Mouse (Mus musculus): Measurements from ENCODE around the gene Nthl1. TPM values are rescaled to one million over a fixed set of nuclear protein-coding genes. Genes with fewer than 3 reads are reported as not detected.

Gene Nthl1
- polyA plus RNA-seq, 1 experiment from 2014 or later: 8.2 TPM

DNA sequence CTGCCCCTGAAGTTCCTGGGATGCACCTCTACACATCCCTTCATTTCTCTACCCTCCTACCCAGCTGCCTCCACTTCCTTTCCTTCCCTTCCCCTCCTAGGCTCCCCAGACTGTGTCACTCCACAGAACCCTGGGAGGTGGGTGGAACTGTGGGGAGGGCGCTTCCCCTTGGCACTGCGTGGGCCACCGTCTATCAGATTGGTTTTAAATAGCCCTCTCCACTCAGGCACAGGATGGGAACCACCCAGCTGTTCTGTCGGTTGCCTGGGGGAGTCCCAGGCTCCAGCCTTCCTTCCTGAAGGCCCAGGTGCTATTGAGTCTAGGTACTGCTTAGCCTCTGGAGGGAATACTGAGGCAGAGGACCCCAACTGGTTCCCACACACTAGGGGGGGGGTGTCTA is 2.5 kb downstream of the Nthl1 start:
- Histone ChIP-seq H3K4me1 (replicated peaks) (peaks cover 24% of the 10 kb centered on the region), H3K9ac (no peak overlapping the region), H3K27me3 (no peaks in the 10 kb centered on the region), H3K27ac (no peak overlapping the region), H3K4me2 (no peak overlapping the region), H3K36me3 (peaks cover 19% of the 10 kb centered on the region), H3K4me3 (no peak overlapping the region), H3K9me3 (no peaks in the 10 kb centered on the region)
- no peak for ATAC-seq (ENCODE audit: low FRiP score)
- 98% methylated on average over 4 of the region's 4 CpGs for WGBS

DNA sequence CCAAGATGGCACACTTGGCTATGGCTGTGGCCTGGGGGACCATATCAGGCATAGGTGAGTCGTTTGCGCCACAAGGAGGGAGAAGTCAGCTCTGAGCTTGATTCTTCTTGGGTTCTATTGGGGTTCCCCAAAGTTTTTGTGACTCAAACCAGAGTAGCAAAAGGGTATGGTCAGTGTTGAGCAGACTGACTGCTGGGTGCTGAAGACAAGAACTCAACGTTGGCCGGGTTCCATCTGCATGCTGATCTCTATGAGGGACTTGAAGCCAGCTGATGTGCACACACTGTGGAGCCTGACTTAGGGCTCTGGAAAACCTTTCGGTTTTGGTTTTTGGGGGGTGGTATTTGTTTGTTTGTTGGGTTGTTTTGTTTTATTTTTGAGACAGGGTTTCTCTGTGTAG is 3.2 kb downstream of the Nthl1 start:
- Histone ChIP-seq H3K4me1 (replicated peaks) (peaks cover 24% of the 10 kb centered on the region), H3K36me3 (peaks cover 19% of the 10 kb centered on the region), H3K27ac (no peak overlapping the region), H3K4me3 (no peak overlapping the region), H3K9me3 (no peaks in the 10 kb centered on the region), H3K4me2 (no peak overlapping the region), H3K27me3 (no peaks in the 10 kb centered on the region), H3K9ac (no peak overlapping the region)
- ATAC-seq (ENCODE audit: low FRiP score): no peak
- WGBS: 92% methylated on average over 5 of the region's 5 CpGs

DNA sequence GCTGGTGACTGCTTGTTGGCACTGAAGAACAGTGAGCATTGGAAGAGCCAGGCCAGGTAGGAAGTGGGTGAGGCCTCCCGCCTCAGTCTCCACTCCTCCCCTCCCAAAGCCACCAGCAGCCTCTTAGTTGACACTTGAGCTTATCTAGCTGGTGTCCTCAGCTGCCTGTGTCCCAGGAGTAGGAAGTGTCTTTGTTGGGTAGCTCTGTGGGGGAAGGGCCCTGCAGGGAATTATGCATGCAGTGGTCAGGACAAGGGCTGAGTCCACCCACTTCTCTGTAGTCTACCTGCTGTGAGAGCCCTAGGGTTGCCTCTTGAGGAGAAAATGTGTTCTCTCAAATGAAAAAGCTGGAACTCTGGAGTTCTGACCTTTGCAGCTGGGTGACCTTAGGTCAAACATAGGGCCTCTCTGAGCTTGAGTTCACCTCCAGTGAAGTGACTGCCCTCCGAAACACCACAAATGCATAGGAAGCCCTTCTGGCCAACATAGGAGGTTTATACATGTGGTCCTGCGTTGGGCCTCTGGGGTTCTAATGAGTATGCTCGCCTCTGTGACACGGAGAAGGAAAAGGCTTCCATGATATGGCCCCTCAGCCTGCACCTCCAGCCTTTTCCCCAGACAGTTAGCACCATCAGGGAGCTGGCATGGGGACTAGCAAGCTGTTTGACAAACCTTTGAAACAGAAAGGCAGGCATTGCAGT is 4.5 kb downstream of the Nthl1 start:
- 65% methylated on average over 5 of the region's 5 CpGs for WGBS
- no peak overlapping the region for H3K9ac ChIP-seq
- H3K27me3 ChIP-seq: no peaks in the 10 kb centered on the region
- H3K4me3 ChIP-seq: no peak overlapping the region
- H3K4me1 ChIP-seq (replicated peaks): peaks cover 18% of the 10 kb centered on the region
- no peak overlapping the region for H3K27ac ChIP-seq
- no peak for ATAC-seq (ENCODE audit: low FRiP score)
- no peak overlapping the region for H3K4me2 ChIP-seq
- no peaks in the 10 kb centered on the region for H3K9me3 ChIP-seq
- peaks cover 20% of the 10 kb centered on the region for H3K36me3 ChIP-seq

DNA sequence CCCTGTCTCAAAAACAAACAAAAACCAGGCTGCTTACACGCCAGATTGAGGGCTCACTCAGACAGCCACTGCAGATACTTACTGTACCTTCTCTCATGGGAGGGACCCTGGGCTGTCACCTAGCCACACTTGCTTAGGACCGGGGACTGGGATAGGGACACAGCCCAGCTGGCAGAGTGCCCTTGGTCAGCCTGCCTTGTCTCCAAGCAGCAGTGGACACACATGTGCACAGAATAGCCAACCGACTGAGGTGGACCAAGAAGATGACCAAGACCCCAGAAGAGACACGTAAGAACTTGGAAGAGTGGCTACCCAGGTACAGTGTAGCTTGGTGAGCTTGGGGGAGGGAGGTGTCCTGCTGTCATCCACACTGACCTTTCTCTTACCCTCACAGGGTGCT is 5.7 kb downstream of the Nthl1 start:
- Histone ChIP-seq H3K27me3 (no peaks in the 10 kb centered on the region), H3K9me3 (no peaks in the 10 kb centered on the region), H3K4me3 (no peak overlapping the region), H3K4me1 (replicated peaks) (peaks cover 10% of the 10 kb centered on the region), H3K27ac (no peak overlapping the region), H3K9ac (no peak overlapping the region), H3K36me3 (peaks cover 20% of the 10 kb centered on the region), H3K4me2 (no peak overlapping the region)
- WGBS: 85% methylated on average over 4 of the region's 4 CpGs
- no peak for ATAC-seq (ENCODE audit: low FRiP score)

DNA sequence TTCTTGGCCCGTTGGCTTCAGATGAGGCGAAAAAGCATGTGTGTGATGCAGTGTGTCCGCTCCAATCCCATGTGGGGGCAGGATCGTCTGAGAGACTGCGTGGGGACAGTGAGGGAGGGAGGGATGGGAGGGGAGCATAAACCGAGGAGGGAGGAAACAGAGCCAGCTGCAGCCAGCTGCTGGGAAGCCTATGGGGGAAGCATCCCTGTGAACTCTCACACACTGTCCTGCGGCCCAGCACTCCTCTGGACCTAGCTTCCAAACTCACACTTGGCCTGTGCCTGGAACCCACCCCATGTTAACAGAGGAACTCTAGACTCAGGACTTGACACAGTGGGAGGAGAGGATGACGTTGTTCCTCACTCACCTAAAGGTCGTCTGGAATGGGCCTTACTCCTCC is 6.4 kb downstream of the Nthl1 start:
- Histone ChIP-seq H3K9me3 (no peaks in the 10 kb centered on the region), H3K4me2 (no peak overlapping the region), H3K4me1 (replicated peaks) (peaks cover 4% of the 10 kb centered on the region; the same call in 1 of the 2 replicates), H3K36me3 (peaks cover 20% of the 10 kb centered on the region), H3K27me3 (no peaks in the 10 kb centered on the region), H3K4me3 (no peak overlapping the region), H3K9ac (no peak overlapping the region), H3K27ac (peak overlapping the region; percentile 67; the same call in 1 of the 2 replicates)
- ATAC-seq (ENCODE audit: low FRiP score): no peak
- 69% methylated on average over 9 of the region's 9 CpGs for WGBS

DNA sequence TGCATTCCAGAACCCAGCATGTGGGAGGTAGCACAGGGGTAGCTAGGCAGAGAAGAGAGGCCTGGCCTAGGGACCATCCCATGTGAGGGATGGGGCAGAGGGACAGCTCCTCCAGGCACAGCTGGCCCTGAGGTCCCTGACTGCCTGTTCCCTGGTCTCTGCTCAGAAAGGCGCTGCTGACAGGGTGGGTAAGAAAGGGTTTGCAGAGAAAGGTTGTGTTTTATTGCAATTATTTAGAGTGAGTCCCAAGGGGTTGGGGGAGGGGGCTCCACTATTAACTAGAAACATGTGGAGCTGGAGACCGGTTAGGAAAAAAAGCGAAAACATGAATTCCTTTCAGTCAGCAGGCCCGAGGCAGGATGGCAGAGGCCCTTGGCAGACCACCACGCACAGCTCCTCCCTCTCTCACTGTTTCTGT is 7.1 kb downstream of the Nthl1 start:
- H3K36me3 ChIP-seq: peaks cover 20% of the 10 kb centered on the region
- no peak overlapping the region for H3K4me3 ChIP-seq
- peak overlapping the region; percentile 51 for H3K9ac ChIP-seq
- no peaks in the 10 kb centered on the region for H3K9me3 ChIP-seq
- H3K4me1 ChIP-seq (replicated peaks): peaks cover 8% of the 10 kb centered on the region; the same call in 1 of the 2 replicates
- no peak overlapping the region for H3K4me2 ChIP-seq
- no peaks in the 10 kb centered on the region for H3K27me3 ChIP-seq
- ATAC-seq (ENCODE audit: low FRiP score): no peak
- 82% methylated on average over 5 of the region's 5 CpGs for WGBS
- H3K27ac ChIP-seq: peak overlapping the region; percentile 67

DNA sequence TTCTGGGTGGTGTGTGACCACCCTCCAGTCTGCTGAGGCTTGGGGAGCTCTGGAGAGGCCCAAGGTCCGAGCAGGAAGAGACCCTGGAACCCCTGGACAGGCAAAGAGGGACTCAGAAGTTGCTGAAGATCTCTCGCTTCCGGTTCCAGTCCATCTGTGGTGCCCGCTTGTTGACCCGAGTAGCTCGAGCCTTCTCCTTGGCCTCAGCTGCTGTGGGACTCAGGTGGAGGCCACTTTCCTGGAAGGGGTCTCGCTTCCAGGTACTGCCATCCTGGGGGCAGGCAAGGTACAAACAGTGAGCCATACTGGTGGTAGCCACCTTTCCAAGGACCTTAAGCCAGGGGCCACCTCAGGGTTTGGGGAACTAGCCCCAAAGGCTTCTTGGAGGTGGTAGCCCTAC is 7.6 kb downstream of the Nthl1 start:
- H3K9ac ChIP-seq: peak overlapping the region; percentile 51; the same call in 1 of the 2 replicates
- H3K9me3 ChIP-seq: no peaks in the 10 kb centered on the region
- no peak for ATAC-seq (ENCODE audit: low FRiP score)
- WGBS: 84% methylated on average over 7 of the region's 7 CpGs
- H3K27ac ChIP-seq: 0 out of 2 replicates have a peak overlapping the region, but pooled peaks have one; percentile 23
- no peaks in the 10 kb centered on the region for H3K27me3 ChIP-seq
- H3K4me1 ChIP-seq (replicated peaks): peaks cover 10% of the 10 kb centered on the region; the same call in 1 of the 2 replicates
- H3K4me3 ChIP-seq: no peak overlapping the region
- no peak overlapping the region for H3K4me2 ChIP-seq
- peaks cover 20% of the 10 kb centered on the region for H3K36me3 ChIP-seq

DNA sequence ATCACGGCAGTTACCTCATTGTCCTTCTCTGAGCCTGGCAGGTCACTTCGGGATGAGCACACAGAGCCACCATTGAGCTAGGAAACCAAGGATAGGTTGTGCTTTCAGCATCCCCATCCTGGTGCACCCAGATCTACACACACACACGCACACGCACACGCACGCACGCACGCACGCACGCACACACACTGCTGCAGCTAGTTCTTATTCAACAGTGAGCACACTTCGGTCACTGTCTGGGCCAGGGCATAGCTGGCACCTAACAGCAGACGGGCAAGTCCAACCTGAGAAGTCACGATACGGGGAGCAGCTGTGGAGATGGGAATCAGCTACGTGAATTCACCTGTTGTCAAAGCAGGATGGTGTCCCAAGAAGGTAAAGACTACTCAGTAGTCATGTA is 8.1 kb downstream of the Nthl1 start:
- Histone ChIP-seq H3K9me3 (no peaks in the 10 kb centered on the region), H3K9ac (no peak overlapping the region), H3K36me3 (peaks cover 20% of the 10 kb centered on the region), H3K27ac (no peak overlapping the region), H3K4me1 (replicated peaks) (peaks cover 10% of the 10 kb centered on the region; the same call in 1 of the 2 replicates), H3K4me2 (no peak overlapping the region), H3K4me3 (no peak overlapping the region), H3K27me3 (no peaks in the 10 kb centered on the region)
- ATAC-seq (ENCODE audit: low FRiP score): no peak
- WGBS: 93% methylated on average over 15 of the region's 15 CpGs

DNA sequence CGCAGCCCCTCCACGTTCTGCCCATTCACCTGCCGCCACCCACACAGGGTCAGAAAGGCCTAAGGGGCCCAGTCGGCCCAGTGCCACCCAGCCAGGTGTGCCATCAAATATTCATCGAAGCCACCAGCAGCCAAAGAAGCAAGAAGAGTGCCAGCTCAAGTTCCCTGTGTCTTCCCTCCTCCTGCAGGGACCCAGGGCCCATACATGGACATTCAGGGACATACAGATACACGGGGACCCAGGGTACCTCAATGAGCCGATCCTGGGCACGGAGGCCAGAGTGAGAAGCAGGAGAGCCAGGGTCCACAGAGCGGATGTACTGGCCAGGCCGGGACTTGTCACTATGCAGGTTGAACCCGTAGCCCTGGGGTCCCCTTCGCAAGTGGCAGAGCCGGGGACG is 9.5 kb downstream of the Nthl1 start:
- no peak for ATAC-seq (ENCODE audit: low FRiP score)
- H3K9me3 ChIP-seq: no peaks in the 10 kb centered on the region
- H3K27ac ChIP-seq: no peak overlapping the region
- 90% methylated on average over 14 of the region's 14 CpGs for WGBS
- no peaks in the 10 kb centered on the region for H3K27me3 ChIP-seq
- H3K4me3 ChIP-seq: no peak overlapping the region
- no peak overlapping the region for H3K9ac ChIP-seq
- H3K36me3 ChIP-seq: peaks cover 20% of the 10 kb centered on the region
- peaks cover 10% of the 10 kb centered on the region; the same call in 1 of the 2 replicates for H3K4me1 ChIP-seq (replicated peaks)
- H3K4me2 ChIP-seq: no peak overlapping the region

DNA sequence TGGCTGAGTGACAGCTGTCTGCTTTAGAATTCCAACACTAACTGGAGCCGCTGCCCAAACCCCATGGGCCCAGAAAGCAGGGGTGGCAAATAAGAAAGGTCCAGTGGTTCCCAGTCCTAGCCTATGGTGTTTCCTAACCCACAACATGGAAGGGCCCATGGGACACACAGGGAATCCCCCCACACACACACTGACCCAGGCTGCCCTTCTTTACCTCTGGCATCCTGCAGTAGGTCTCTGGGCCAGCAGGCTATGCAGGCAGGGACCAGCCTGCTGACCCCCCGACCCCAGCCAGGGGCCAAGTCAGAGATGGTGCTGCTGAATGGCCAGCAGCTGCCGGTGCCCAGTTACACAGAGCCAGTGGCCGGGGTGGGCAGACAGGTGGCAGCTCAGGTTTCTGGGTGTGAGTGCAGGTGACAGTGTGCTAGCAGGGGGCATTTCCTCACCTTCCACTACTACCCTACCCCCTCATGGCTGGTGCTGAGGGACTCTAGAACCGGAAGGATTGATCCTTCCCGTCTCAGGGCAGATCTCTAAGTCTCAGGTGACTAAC is 10.4 kb downstream of the Nthl1 start:
- Histone ChIP-seq H3K4me2 (no peak overlapping the region), H3K4me3 (no peak overlapping the region), H3K4me1 (replicated peaks) (peaks cover 13% of the 10 kb centered on the region; the same call in 1 of the 2 replicates), H3K36me3 (peaks cover 20% of the 10 kb centered on the region), H3K27me3 (peaks cover 6% of the 10 kb centered on the region; the same call in 1 of the 2 replicates), H3K9ac (peak overlapping the region; percentile 35; the same call in 1 of the 2 replicates), H3K27ac (no peak overlapping the region), H3K9me3 (no peaks in the 10 kb centered on the region)
- no peak for ATAC-seq (ENCODE audit: low FRiP score)
- WGBS: 86% methylated on average over 6 of the region's 6 CpGs

DNA sequence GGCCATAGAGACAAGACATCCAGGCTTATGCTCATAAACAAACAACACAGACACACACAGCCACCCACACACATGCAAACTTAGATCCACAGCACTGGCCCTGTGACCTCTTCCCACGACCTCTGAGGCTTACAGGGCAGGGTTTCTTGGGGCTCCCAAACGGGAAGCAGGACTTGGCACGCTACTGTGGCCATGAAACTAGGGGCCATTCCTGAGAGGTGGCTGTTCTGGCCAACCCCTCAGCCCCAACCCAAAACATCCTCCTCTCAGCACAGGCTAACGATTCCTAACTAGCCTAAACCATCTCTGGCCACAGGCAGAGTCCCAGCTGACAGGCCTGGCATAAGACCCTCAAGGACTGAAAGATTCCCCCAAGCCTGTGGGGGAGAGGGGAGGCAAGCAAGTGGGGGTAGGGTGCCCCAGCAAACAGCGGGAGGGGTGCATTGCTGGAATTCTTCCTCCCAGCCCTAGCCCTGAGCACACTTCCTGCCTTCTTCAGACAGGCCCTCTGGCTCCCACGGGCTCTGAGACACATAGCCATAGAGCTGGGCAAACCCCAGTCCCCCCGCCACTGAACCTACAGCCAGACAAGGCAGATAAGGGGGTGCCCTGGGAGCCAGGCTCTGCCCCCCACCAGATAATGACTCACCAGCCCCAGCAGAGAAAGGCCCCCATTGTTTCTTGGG is 11.7 kb downstream of the Nthl1 start:
- Histone ChIP-seq H3K27ac (peak overlapping the region; percentile 71), H3K4me1 (replicated peaks) (peaks cover 20% of the 10 kb centered on the region), H3K36me3 (peaks cover 12% of the 10 kb centered on the region), H3K9ac (peak overlapping the region; percentile 43; the same call in 1 of the 2 replicates), H3K9me3 (no peaks in the 10 kb centered on the region), H3K4me3 (no peak overlapping the region), H3K27me3 (peaks cover 19% of the 10 kb centered on the region), H3K4me2 (no peak overlapping the region)
- no peak for ATAC-seq (ENCODE audit: low FRiP score)
- WGBS: 58% methylated on average over 7 of the region's 7 CpGs

DNA sequence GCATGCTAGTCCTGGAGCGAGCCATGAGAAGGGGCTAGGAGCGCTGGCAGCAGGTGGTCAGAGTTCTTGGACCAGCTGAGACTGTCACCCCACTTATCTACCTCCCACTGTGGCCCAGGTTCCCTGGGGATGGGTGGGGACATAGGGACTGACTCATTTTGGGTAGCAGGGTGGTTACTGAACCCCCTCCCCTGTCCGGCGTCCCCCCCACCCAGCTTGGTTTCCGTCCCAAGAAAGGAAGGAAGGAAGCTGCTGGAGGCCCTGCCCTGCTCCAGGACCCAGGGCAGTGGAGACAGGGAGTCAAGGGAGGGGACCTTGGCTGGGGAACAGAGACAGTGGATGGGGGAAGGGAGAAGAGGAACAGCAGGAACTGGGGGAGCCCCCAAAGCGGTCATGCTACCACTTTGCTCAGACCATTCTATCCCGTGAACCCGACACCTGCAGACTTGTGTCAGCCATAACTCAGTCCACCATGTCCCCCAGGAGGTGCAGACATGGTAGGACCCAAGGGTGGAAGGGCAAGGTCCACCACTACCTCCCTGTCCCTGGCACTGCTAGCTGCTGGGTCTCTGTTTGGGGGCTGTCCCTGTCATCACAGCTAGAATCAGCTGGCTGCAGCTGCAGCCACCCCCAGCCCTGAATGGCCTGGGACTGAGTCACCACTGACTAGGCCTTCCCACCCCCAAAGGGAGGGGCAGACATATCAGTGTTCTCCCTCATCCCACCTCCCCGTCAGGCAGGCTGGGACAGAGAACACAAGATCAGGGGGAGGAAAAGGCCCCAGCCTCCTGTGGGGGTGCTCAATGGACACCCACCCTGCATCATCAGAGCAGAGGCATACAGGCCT is 12.6 kb downstream of the Nthl1 start:
- Histone ChIP-seq H3K4me2 (no peak overlapping the region), H3K27ac (peak overlapping the region; percentile 71), H3K36me3 (peaks cover 8% of the 10 kb centered on the region), H3K9me3 (no peaks in the 10 kb centered on the region), H3K27me3 (peaks cover 26% of the 10 kb centered on the region), H3K4me1 (replicated peaks) (peaks cover 30% of the 10 kb centered on the region), H3K4me3 (no peak overlapping the region), H3K9ac (peak overlapping the region; percentile 43; the same call in 1 of the 2 replicates)
- 81% methylated on average over 7 of the region's 9 CpGs for WGBS
- no peak for ATAC-seq (ENCODE audit: low FRiP score)

All from hindbrain, embryonic 13.5 days (tissue).